Comparison of ENCODE assay signal across 8 mouse cellular contexts in genomic region chr13:12460443-12460842, GRCm38 (mm10). TPM values are rescaled to one million over a fixed set of nuclear protein-coding genes. Genes with fewer than 3 reads are reported as not detected.
DNase-seq lines count a peak whose midpoint lies in the region; ATAC-seq and TF ChIP-seq lines count a peak whose summit lies in the region.

No protein-coding gene starts in this region.

- TF ChIP-seq CTCF in lung, postnatal 0 days (IDR thresholded peaks at IDR 0.05), result peak; percentile 43; the same call in 1 of the 2 replicates

- TF ChIP-seq EP300 in lung, postnatal 0 days (IDR thresholded peaks at IDR 0.05), result peak; percentile 11; the same call in 1 of the 2 replicates

- no peaks in the 10 kb centered on the region for H3K9me3 ChIP-seq in forebrain, embryonic 16.5 days (ENCODE audit: control insufficient read depth, low read length)
- no peaks in the 10 kb centered on the region for H3K9me3 ChIP-seq in hindbrain, embryonic 12.5 days (replicated peaks)
- no peaks in the 10 kb centered on the region for H3K9me3 ChIP-seq in lung, postnatal 0 days (ENCODE audit: low read length)

- H3K9ac ChIP-seq in forebrain, embryonic 16.5 days (replicated peaks; ENCODE audit: low read depth, low read length), result peak overlapping the region; percentile 82
- H3K9ac ChIP-seq in hindbrain, embryonic 12.5 days, result peak overlapping the region; percentile 78
- H3K9ac ChIP-seq in lung, postnatal 0 days (replicated peaks; ENCODE audit: low read depth), result peak overlapping the region; percentile 83

- 0 out of 2 replicates have a peak, but pooled peaks cover 4% of the 10 kb centered on the region for H3K4me1 ChIP-seq in brown adipose tissue, adult 24 weeks (ENCODE audit: control insufficient read depth, insufficient read depth, insufficient read length, low read length)
- H3K4me1 ChIP-seq in forebrain, embryonic 16.5 days (replicated peaks; ENCODE audit: control insufficient read depth, insufficient read depth, low read length), result peaks cover 11% of the 10 kb centered on the region
- H3K4me1 ChIP-seq in hindbrain, embryonic 12.5 days, result 0 out of 2 replicates have a peak, but pooled peaks cover 4% of the 10 kb centered on the region
- no peaks in the 10 kb centered on the region for H3K4me1 ChIP-seq in lung, postnatal 0 days (ENCODE audit: insufficient read depth, low read depth, low read length)

- no peaks in the 10 kb centered on the region for H3K36me3 ChIP-seq in forebrain, embryonic 16.5 days (ENCODE audit: control insufficient read depth, insufficient read depth)
- no peaks in the 10 kb centered on the region for H3K36me3 ChIP-seq in hindbrain, embryonic 12.5 days
- H3K36me3 ChIP-seq in lung, postnatal 0 days (ENCODE audit: insufficient read depth, low read length), result no peaks in the 10 kb centered on the region

- WGBS in forebrain, embryonic 16.5 days, result 6% methylated on average over 8 of the region's 8 CpGs
- WGBS in hindbrain, embryonic 12.5 days, result 11% methylated on average over 8 of the region's 8 CpGs
- WGBS in lung, postnatal 0 days, result 2% methylated on average over 8 of the region's 8 CpGs

- no peaks in the 10 kb centered on the region for H3K27me3 ChIP-seq in forebrain, embryonic 16.5 days (replicated peaks; ENCODE audit: control insufficient read depth, insufficient read depth, low read length)
- no peaks in the 10 kb centered on the region for H3K27me3 ChIP-seq in hindbrain, embryonic 12.5 days
- no peaks in the 10 kb centered on the region for H3K27me3 ChIP-seq in lung, postnatal 0 days (replicated peaks; ENCODE audit: insufficient read depth, low read length)

- peak overlapping the region; percentile 88 for H3K4me2 ChIP-seq in forebrain, embryonic 16.5 days (ENCODE audit: low read length)
- H3K4me2 ChIP-seq in hindbrain, embryonic 12.5 days (replicated peaks), result peak overlapping the region; percentile 76
- peak overlapping the region; percentile 74 for H3K4me2 ChIP-seq in lung, postnatal 0 days (replicated peaks; ENCODE audit: low read depth, low read length)

- H3K27ac ChIP-seq in brown adipose tissue, adult 24 weeks (replicated peaks; ENCODE audit: low read depth, low read length), result peak overlapping the region; percentile 84
- H3K27ac ChIP-seq in forebrain, embryonic 16.5 days (ENCODE audit: low read length), result no peak overlapping the region
- H3K27ac ChIP-seq in hindbrain, embryonic 12.5 days, result no peak overlapping the region
- peak overlapping the region; percentile 93 for H3K27ac ChIP-seq in lung, postnatal 0 days (ENCODE audit: low read length)

- peak; percentile 56 for DNase-seq in MEL-GATA-1-ER (ENCODE audit: extremely low read depth, low read depth)
- peak; percentile 73 for DNase-seq in layer of hippocampus, adult 9-11 months
- DNase-seq in lung, postnatal 0 days (ENCODE audit: low spot score), result peak; percentile 86
- DNase-seq in retina, embryonic 14.5 days (ENCODE audit: low spot score), result peak; percentile 55
- DNase-seq in urinary bladder, postnatal 25 days (ENCODE audit: low spot score), result peak; percentile 41

- peak overlapping the region; percentile 93 for H3K4me3 ChIP-seq in brown adipose tissue, adult 24 weeks (ENCODE audit: insufficient read depth, low read depth, low read length)
- H3K4me3 ChIP-seq in forebrain, embryonic 16.5 days (replicated peaks; ENCODE audit: low read length), result peak overlapping the region; percentile 91
- H3K4me3 ChIP-seq in hindbrain, embryonic 12.5 days, result peak overlapping the region; percentile 70
- peak overlapping the region; percentile 92 for H3K4me3 ChIP-seq in lung, postnatal 0 days (ENCODE audit: low read depth, low read length)

- peak; percentile 5 for ATAC-seq in forebrain, embryonic 16.5 days
- ATAC-seq in hindbrain, embryonic 12.5 days (ENCODE audit: low FRiP score), result 0 out of 2 replicates have a peak, but pooled peaks have one; percentile 2
- ATAC-seq in lung, postnatal 0 days, result peak; percentile 45

RNA-seq across cellular contexts. Expression of gene Lgals8, which starts 4.3 kb away (rescaled TPM):
- polyA plus RNA-seq in brown adipose tissue, adult 24 weeks (2012; ENCODE audit: insufficient read depth, insufficient read length, missing spikeins), result 29.8 and 36.4 TPM in 2 replicates
- polyA plus RNA-seq in forebrain, embryonic 16.5 days (2015; fragmentation: Nextera tagmentation; extraction: Ambion mirVana), result 14.4 and 15.1 TPM in 2 replicates
- polyA plus RNA-seq in hindbrain, embryonic 12.5 days (2016; fragmentation: Nextera tagmentation; extraction: Ambion mirVana), result 14.5 and 17.2 TPM in 2 replicates
- 28.4 and 33.1 TPM in 2 replicates for polyA plus RNA-seq in lung, postnatal 0 days (2015; fragmentation: Nextera tagmentation; extraction: Ambion mirVana)

RNA-seq across cellular contexts. Expression of gene Edaradd, which starts 59.8 kb away (rescaled TPM):
- not detected in 2 replicates for polyA plus RNA-seq in brown adipose tissue, adult 24 weeks (2012; ENCODE audit: insufficient read depth, insufficient read length, missing spikeins)
- polyA plus RNA-seq in forebrain, embryonic 16.5 days (2015; fragmentation: Nextera tagmentation; extraction: Ambion mirVana), result 1.9 and 2.6 TPM in 2 replicates
- polyA plus RNA-seq in hindbrain, embryonic 12.5 days (2016; fragmentation: Nextera tagmentation; extraction: Ambion mirVana), result 0.94 and 1.4 TPM in 2 replicates
- polyA plus RNA-seq in lung, postnatal 0 days (2015; fragmentation: Nextera tagmentation; extraction: Ambion mirVana), result 0.23 and 0.29 TPM in 2 replicates

Comparison
In these comparisons a context has a peak if more than half of its experiments do, and no peak if none do; other contexts are left out.
1. H3K27ac ChIP-seq: peak in brown adipose tissue, adult 24 weeks (single experiment) and lung, postnatal 0 days (single experiment); none in forebrain, embryonic 16.5 days (single experiment) and hindbrain, embryonic 12.5 days (single experiment).
2. Peak in every context shown above with its lines, with median percentiles within 50 percentile points of each other: DNase-seq, H3K4me3 ChIP-seq, ATAC-seq, H3K4me2 ChIP-seq and H3K9ac ChIP-seq.